Mouse (Mus musculus): ENCODE measurements around the gene Hey2.
A peak's percentile ranks its signal among the peaks of the same experiment; 100 is the strongest.

Gene Hey2

GRCm38 (mm10) chr10:30842643-30843437, at the start of gene Hey2:
Gene Hey2, minus strand, starts transcription at chr10:30842801.
- DNase-seq (ENCODE audit: low spot score in 2 of 2), result peak; percentile 97

GRCm38 (mm10) chr10:30883085-30883760, 40.6 kb upstream of the Hey2 start:
- DNase-seq (ENCODE audit: low spot score in 2 of 2), result no peak

GRCm38 (mm10) chr10:30881109-30881508, 38.5 kb upstream of the Hey2 start:
- DNase-seq (ENCODE audit: low spot score in 2 of 2), result no peak

- DNase-seq (ENCODE audit: low spot score in 2 of 2), result no peak
Observed at GRCm38 (mm10) chr10:30845101-30845825, 2.7 kb upstream of the Hey2 start.

GRCm38 (mm10) chr10:30844191-30845010, 1.8 kb upstream of the Hey2 start:
- no peak for DNase-seq (ENCODE audit: low spot score in 2 of 2)

GRCm38 (mm10) chr10:30843438-30844190, 1.0 kb upstream of the Hey2 start:
- DNase-seq (ENCODE audit: low spot score in 2 of 2), result no peak

GRCm38 (mm10) chr10:30842228-30842627, 373 bp downstream of the Hey2 start:
- DNase-seq (ENCODE audit: low spot score in 2 of 2), result no peak

- DNase-seq (ENCODE audit: low spot score in 2 of 2), result no peak
Observed at GRCm38 (mm10) chr10:30840824-30841223, 1.8 kb downstream of the Hey2 start.

- no peak for DNase-seq (ENCODE audit: low spot score in 2 of 2)
Observed at GRCm38 (mm10) chr10:30838188-30838587, 4.4 kb downstream of the Hey2 start.

GRCm38 (mm10) chr10:30825049-30825448, 17.6 kb downstream of the Hey2 start:
- no peak for DNase-seq (ENCODE audit: low spot score in 2 of 2)

- peak; percentile 69 to 73 for DNase-seq (ENCODE audit: low spot score in 2 of 2)
Observed at GRCm38 (mm10) chr10:30810967-30811293, 31.7 kb downstream of the Hey2 start.

GRCm38 (mm10) chr10:30810247-30810966, 32.2 kb downstream of the Hey2 start:
- peak in 1 of 2 experiments; percentile 68 for DNase-seq (ENCODE audit: low spot score in 2 of 2)

- no peak for DNase-seq (ENCODE audit: low spot score in 2 of 2)
Observed at GRCm38 (mm10) chr10:30803587-30804253, 38.9 kb downstream of the Hey2 start.

GRCm38 (mm10) chr10:30802681-30803586, 39.7 kb downstream of the Hey2 start, which contains the start of gene Ncoa7:
Gene Ncoa7, minus strand, starts transcription at chr10:30803326.
- DNase-seq (ENCODE audit: low spot score in 2 of 2), result peak; percentile 69 to 74

GRCm38 (mm10) chr10:30802033-30802432, 40.6 kb downstream of the Hey2 start:
- peak in 1 of 2 experiments; percentile 1 for DNase-seq (ENCODE audit: low spot score in 2 of 2)

GRCm38 (mm10) chr10:30799713-30800450, 42.7 kb downstream of the Hey2 start:
- DNase-seq (ENCODE audit: low spot score in 2 of 2), result no peak

GRCm38 (mm10) chr10:30796469-30797261, 45.9 kb downstream of the Hey2 start:
- DNase-seq (ENCODE audit: low spot score in 2 of 2), result no peak
